Mouse (Mus musculus) intestine, postnatal 0 days (tissue): ENCODE data around the gene Tecpr1. TPM values are rescaled to one million over a fixed set of nuclear protein-coding genes. Genes with fewer than 3 reads are reported as not detected.

Source experiments
- ATAC-seq: fragments of 200-750 bp; cut with Nextera tagmentation; 2 replicates; pipeline ENCODE4 v1.8.0; 2017; ENCODE audit warnings: mild to moderate bottlenecking, moderate TSS enrichment, moderate library complexity
- H3K27ac ChIP-seq: fragments of 300-500 bp; sonication (generic); 2 replicates; pipeline ENCODE4 v1.5.1; 2014; ENCODE audit warnings: mild to moderate bottlenecking, low read depth, low read length, moderate library complexity
- H3K27me3 ChIP-seq: fragments of 300-500 bp; sonication (generic); replicated peaks from 2 replicates; pipeline ENCODE4 v1.6.1; 2014; ENCODE audit warnings: low read length, mixed read lengths; ENCODE audit not compliant: control insufficient read depth, insufficient read depth
- H3K36me3 ChIP-seq: fragments of 300-500 bp; sonication (generic); 2 replicates; pipeline ENCODE4 v1.6.1; 2014; ENCODE audit warnings: mild to moderate bottlenecking, moderate library complexity; ENCODE audit not compliant: control insufficient read depth, insufficient read depth
- H3K4me1 ChIP-seq: fragments of 300-500 bp; sonication (generic); replicated peaks from 2 replicates; pipeline ENCODE4 v1.6.1; 2014; ENCODE audit warnings: antibody characterized with exemption, low read length, mixed read lengths; ENCODE audit not compliant: control insufficient read depth, insufficient read depth
- H3K4me2 ChIP-seq: fragments of 300-500 bp; sonication (generic); replicated peaks from 2 replicates; pipeline ENCODE4 v1.6.1; 2014; ENCODE audit warnings: low read depth, mild to moderate bottlenecking, moderate library complexity
- H3K4me3 ChIP-seq: fragments of 300-500 bp; sonication (generic); 2 replicates; pipeline ENCODE4 v1.5.1; 2014; ENCODE audit warnings: low read depth, low read length
- H3K9ac ChIP-seq: fragments of 300-500 bp; sonication (generic); 2 replicates; pipeline ENCODE4 v1.6.1; 2014; ENCODE audit warnings: mild to moderate bottlenecking, low read depth, low read length
- H3K9me3 ChIP-seq: fragments of 300-500 bp; sonication (generic); 2 replicates; pipeline ENCODE4 v1.6.1; 2016; ENCODE audit warnings: mixed run types; ENCODE audit not compliant: control insufficient read depth
- CTCF ChIP-seq: sonication (generic); IDR thresholded peaks from 2 replicates; pipeline ENCODE4 v1.5.1; 2016; ENCODE audit warnings: low read depth, mild to moderate bottlenecking, control low read depth, antibody characterized with exemption, moderate library complexity
- WGBS: fragments of 180-500 bp; shearing (Covaris S2); extraction: QIAGEN DNeasy Blood & Tissue Kit; methylation state at CpG from one replicate; pipeline ENCODE4 v1.1.7; 2014; 5-methylcytosine and 5-hydroxymethylcytosine counted together
- polyA plus RNA-seq: library from polyadenylated mRNA; unstranded; fragments of >200 nt; fragmentation: Nextera tagmentation; extraction: Ambion mirVana; gene quantifications from 2 replicates; pipeline ENCODE4 v1.2.1, GENCODE M21; 2015

Tecpr1 gene
- polyA plus RNA-seq, 1 experiment from 2014 or later: 10.7 TPM

GRCm38 (mm10) chr5:144149530-144149929 is 73.9 kb downstream of the Tecpr1 start:
- WGBS: 97% methylated on average over 4 of the region's 4 CpGs
- ATAC-seq: no peak

GRCm38 (mm10) chr5:144146898-144147297 is 76.5 kb downstream of the Tecpr1 start:
- Histone ChIP-seq H3K9me3 (no peaks in the 10 kb centered on the region), H3K9ac (no peak overlapping the region), H3K27me3 (no peaks in the 10 kb centered on the region), H3K4me3 (no peak overlapping the region), H3K27ac (no peak overlapping the region), H3K4me2 (no peak overlapping the region), H3K36me3 (peaks cover 56% of the 10 kb centered on the region), H3K4me1 (no peaks in the 10 kb centered on the region)
- no peak for ATAC-seq
- no peak for TF ChIP-seq CTCF

More at GRCm38 (mm10) chr5:144149530-144149929, 73.9 kb downstream of the Tecpr1 start:
- H3K27me3 ChIP-seq: no peaks in the 10 kb centered on the region
- H3K4me3 ChIP-seq: no peak overlapping the region
- no peak for TF ChIP-seq CTCF
- H3K9me3 ChIP-seq: no peaks in the 10 kb centered on the region
- H3K27ac ChIP-seq: no peak overlapping the region
- H3K36me3 ChIP-seq: peaks cover 46% of the 10 kb centered on the region
- H3K4me2 ChIP-seq: no peak overlapping the region
- no peaks in the 10 kb centered on the region for H3K4me1 ChIP-seq
- H3K9ac ChIP-seq: no peak overlapping the region

Other genes with a start within 250 kb of the Tecpr1 start
- 58.1 and 59.9 TPM in 2 replicates for gene Ccz1, start 208.7 kb downstream of the Tecpr1 start, polyA plus RNA-seq
- gene Ocm, start 196.9 kb downstream of the Tecpr1 start, polyA plus RNA-seq: not detected in 2 replicates
- 4.9 and 5.8 TPM in 2 replicates for gene Lmtk2, start 123.2 kb downstream of the Tecpr1 start, polyA plus RNA-seq
- 0.13 and 0.16 TPM in 2 replicates for gene Bhlha15, start 33.3 kb downstream of the Tecpr1 start, polyA plus RNA-seq
- gene Bri3, start 20.8 kb upstream of the Tecpr1 start, polyA plus RNA-seq: 313 and 341 TPM in 2 replicates
- 38.8 and 41.1 TPM in 2 replicates for gene Baiap2l1, start 134.5 kb upstream of the Tecpr1 start, polyA plus RNA-seq